Mouse (Mus musculus): ENCODE results near the gene Kat8. TPM values are rescaled to one million over a fixed set of nuclear protein-coding genes. Genes with fewer than 3 reads are reported as not detected.
A peak's percentile ranks its signal among the peaks of the same experiment; 100 is the strongest.

The Kat8 gene
- polyA plus RNA-seq, 1 experiment from 2014 or later, result 52.3 TPM

DNA sequence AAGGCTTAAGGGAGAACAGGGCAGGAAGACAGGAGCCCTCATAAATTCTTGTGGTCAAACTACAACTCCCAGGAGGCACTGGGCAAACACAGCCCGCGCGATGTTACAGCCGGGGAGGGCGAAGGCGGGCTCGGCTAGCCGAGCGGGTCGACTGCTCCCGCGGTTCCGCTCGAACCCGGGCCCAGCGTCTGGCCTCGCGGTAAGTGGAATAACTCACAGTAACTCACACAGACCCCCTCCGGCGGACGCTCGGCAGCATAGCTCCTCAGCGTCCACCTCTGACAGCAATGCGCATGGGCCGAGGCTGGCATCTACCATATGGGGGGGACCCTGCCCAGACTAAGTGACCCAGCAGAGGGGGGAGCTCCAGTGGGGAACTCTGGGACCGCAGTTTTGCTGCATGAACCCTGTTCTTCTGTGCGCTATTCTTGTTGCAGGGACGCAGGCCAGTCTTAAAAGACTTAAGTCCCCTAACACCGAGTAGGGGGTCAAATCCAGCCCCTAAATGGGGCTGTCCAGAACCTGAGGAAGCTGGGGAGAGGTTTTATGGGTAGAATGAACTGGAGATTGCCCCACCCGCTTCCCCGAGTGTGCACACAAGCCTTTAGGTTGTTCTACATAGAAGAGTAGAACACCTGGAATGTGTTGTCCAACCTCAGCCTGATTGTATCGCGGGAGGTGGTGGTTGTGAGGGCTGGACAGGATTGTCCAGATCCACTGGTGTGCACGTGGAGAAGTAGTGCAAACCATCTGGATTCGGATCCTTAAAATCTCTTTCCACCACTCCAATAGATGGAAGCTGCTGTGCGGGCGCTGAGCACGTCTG, 8.1 kb upstream of the Kat8 start, which contains the start of gene Bckdk:
Gene Bckdk (plus strand): TSS at position 112 of the 826 bp plus-strand sequence.
- DNase-seq (ENCODE audit: low spot score) (peak; percentile 85), ATAC-seq (ENCODE audit: insufficient read depth, low FRiP score, low TSS enrichment) (peak; percentile 87)
- no peak within 1 kb of the TSS for H3K27ac ChIP-seq (ENCODE audit: low read depth, low read length)
- WGBS, result 8% methylated on average over 38 of the region's 38 CpGs
- no peaks in the 10 kb centered on the region for H3K9me3 ChIP-seq (ENCODE audit: control insufficient read depth, low read length)
- no peaks in the 10 kb centered on the region for H3K27me3 ChIP-seq (ENCODE audit: control insufficient read depth, insufficient read depth, low read length)
- 0 out of 2 replicates have a peak, but pooled peaks cover 6% of the 10 kb centered on the region for H3K4me1 ChIP-seq (ENCODE audit: control insufficient read depth, insufficient read depth, low read length)
- peak within 1 kb of the TSS; percentile 74 for H3K4me3 ChIP-seq (ENCODE audit: low read depth, low read length)
- peaks cover 10% of the 10 kb centered on the region for H3K36me3 ChIP-seq (ENCODE audit: control insufficient read depth, insufficient read depth, low read length)
- H3K4me2 ChIP-seq (ENCODE audit: low read depth), result peak within 1 kb of the TSS; percentile 71
- peak within 1 kb of the TSS; percentile 93 for H3K9ac ChIP-seq (ENCODE audit: low read length)

- ATAC-seq (ENCODE audit: insufficient read depth, low FRiP score, low TSS enrichment), result no peak
- no peaks in the 10 kb centered on the region for H3K27me3 ChIP-seq (ENCODE audit: control insufficient read depth, insufficient read depth, low read length)
- no peak overlapping the region for H3K27ac ChIP-seq (ENCODE audit: low read depth, low read length)
- H3K36me3 ChIP-seq (ENCODE audit: control insufficient read depth, insufficient read depth, low read length), result peaks cover 10% of the 10 kb centered on the region
- H3K9ac ChIP-seq (ENCODE audit: low read length), result no peak overlapping the region; the same call in 1 of the 2 replicates
- H3K9me3 ChIP-seq (ENCODE audit: control insufficient read depth, low read length), result no peaks in the 10 kb centered on the region
- WGBS, result 95% methylated on average over 12 of the region's 12 CpGs
- 0 out of 2 replicates have a peak, but pooled peaks cover 8% of the 10 kb centered on the region for H3K4me1 ChIP-seq (ENCODE audit: control insufficient read depth, insufficient read depth, low read length)
- H3K4me2 ChIP-seq (ENCODE audit: low read depth), result no peak overlapping the region
- H3K4me3 ChIP-seq (ENCODE audit: low read depth, low read length), result no peak overlapping the region
- DNase-seq (ENCODE audit: low spot score), result no peak
Measured at GRCm38 (mm10) chr7:127907939-127908338, 4.4 kb upstream of the Kat8 start.

DNA sequence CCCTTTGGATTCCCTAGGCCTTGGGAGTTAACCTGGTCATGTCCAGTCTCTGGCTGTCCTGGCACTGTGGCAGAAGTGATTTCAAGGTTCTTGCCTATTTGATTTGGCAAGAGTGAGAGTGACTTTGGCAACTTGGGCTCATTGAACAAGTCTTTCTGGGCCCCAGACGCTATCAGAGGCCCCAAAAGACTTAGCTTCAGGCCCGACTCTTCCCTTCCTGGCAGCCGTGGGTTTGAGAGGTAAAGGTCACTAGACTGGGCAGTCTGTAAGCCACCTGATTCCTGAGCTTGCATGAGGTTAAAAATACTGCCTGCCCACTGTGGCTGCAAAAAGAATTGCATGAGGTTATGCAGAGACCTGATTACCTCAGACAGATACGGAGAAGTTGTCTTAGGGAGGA, 3.7 kb upstream of the Kat8 start:
- Histone ChIP-seq H3K27ac (ENCODE audit: low read depth, low read length) (no peak overlapping the region), H3K4me2 (ENCODE audit: low read depth) (no peak overlapping the region), H3K36me3 (ENCODE audit: control insufficient read depth, insufficient read depth, low read length) (peaks cover 10% of the 10 kb centered on the region), H3K9ac (ENCODE audit: low read length) (no peak overlapping the region), H3K4me1 (ENCODE audit: control insufficient read depth, insufficient read depth, low read length) (0 out of 2 replicates have a peak, but pooled peaks cover 12% of the 10 kb centered on the region), H3K27me3 (ENCODE audit: control insufficient read depth, insufficient read depth, low read length) (no peaks in the 10 kb centered on the region), H3K4me3 (ENCODE audit: low read depth, low read length) (no peak overlapping the region), H3K9me3 (ENCODE audit: control insufficient read depth, low read length) (no peaks in the 10 kb centered on the region)
- ATAC-seq (ENCODE audit: insufficient read depth, low FRiP score, low TSS enrichment), result no peak
- no peak for DNase-seq (ENCODE audit: low spot score)
- 95% methylated on average over 4 of the region's 4 CpGs for WGBS

DNA sequence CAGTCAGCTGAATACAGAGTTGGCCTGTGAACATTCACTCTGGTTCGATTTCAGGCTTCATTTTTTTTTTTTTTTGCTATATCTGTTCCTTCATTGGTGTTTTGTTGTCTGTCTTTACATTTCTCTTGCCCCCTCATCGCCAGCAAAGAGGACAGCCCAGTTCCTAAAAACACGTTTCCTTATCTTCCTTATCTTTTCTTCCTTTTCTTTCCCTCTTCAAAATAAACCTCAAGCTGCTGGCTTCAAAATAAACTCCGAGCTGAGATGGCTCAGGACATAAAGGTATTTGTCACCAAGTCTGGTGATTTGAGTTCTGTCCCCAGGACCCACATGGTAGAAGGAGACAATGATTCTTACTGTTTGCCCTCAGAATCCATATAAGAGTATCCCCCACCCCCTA, 622 bp downstream of the Kat8 start:
- peaks cover 10% of the 10 kb centered on the region for H3K36me3 ChIP-seq (ENCODE audit: control insufficient read depth, insufficient read depth, low read length)
- no peak overlapping the region for H3K27ac ChIP-seq (ENCODE audit: low read depth, low read length)
- H3K27me3 ChIP-seq (ENCODE audit: control insufficient read depth, insufficient read depth, low read length), result no peaks in the 10 kb centered on the region
- no peaks in the 10 kb centered on the region for H3K9me3 ChIP-seq (ENCODE audit: control insufficient read depth, low read length)
- peak overlapping the region; percentile 70 for H3K4me2 ChIP-seq (ENCODE audit: low read depth)
- DNase-seq (ENCODE audit: low spot score) (no peak), ATAC-seq (ENCODE audit: insufficient read depth, low FRiP score, low TSS enrichment) (no peak)
- WGBS, result 24% methylated on average over 4 of the region's 4 CpGs
- 0 out of 2 replicates have a peak, but pooled peaks cover 6% of the 10 kb centered on the region for H3K4me1 ChIP-seq (ENCODE audit: control insufficient read depth, insufficient read depth, low read length)
- peak overlapping the region; percentile 65 for H3K9ac ChIP-seq (ENCODE audit: low read length)
- H3K4me3 ChIP-seq (ENCODE audit: low read depth, low read length), result peak overlapping the region; percentile 88

DNA sequence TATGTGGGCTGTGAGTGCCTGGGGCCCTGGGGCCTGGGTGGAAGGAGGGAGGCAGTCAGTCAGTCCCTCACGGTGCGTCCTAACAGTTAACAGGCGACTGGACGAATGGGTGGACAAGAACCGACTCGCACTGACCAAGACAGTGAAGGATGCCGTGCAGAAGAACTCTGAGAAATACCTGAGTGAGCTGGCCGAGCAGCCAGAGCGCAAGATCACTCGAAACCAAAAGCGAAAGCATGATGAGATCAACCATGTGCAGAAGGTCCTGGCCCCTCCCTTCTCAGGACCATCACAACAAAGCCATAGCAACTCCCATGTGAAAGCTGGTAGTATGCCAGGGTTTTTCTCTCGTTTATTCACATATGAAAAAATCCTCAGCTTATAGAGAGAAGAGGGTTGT, 3.0 kb downstream of the Kat8 start:
- ATAC-seq (ENCODE audit: insufficient read depth, low FRiP score, low TSS enrichment), result no peak
- Histone ChIP-seq H3K27me3 (ENCODE audit: control insufficient read depth, insufficient read depth, low read length) (no peaks in the 10 kb centered on the region), H3K27ac (ENCODE audit: low read depth, low read length) (no peak overlapping the region), H3K4me2 (ENCODE audit: low read depth) (no peak overlapping the region), H3K4me1 (ENCODE audit: control insufficient read depth, insufficient read depth, low read length) (0 out of 2 replicates have a peak, but pooled peaks cover 6% of the 10 kb centered on the region), H3K9me3 (ENCODE audit: control insufficient read depth, low read length) (no peaks in the 10 kb centered on the region), H3K9ac (ENCODE audit: low read length) (no peak overlapping the region), H3K36me3 (ENCODE audit: control insufficient read depth, insufficient read depth, low read length) (peaks cover 3% of the 10 kb centered on the region; the same call in 1 of the 2 replicates), H3K4me3 (ENCODE audit: low read depth, low read length) (no peak overlapping the region)
- no peak for DNase-seq (ENCODE audit: low spot score)
- 93% methylated on average over 12 of the region's 12 CpGs for WGBS

DNA sequence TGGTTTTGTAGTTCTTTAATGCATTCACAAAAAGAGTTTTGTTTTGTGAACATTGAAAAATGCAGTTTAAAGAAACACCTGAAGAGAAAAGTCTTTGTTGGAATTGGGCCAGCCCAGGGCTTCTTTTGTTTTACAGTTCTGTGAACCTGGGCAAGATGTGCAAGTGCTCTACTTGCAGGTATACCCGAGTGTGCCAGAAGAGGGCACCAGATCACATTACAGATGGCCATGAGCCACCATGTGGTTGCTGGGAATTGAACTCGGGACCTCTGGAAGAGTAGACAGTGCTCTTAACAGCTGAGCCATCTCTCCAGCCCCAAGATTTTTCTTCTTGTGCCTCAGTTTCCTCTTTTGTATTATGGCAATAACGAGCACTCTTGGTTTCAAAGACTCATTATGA, 5.9 kb downstream of the Kat8 start:
- Histone ChIP-seq H3K9me3 (ENCODE audit: control insufficient read depth, low read length) (no peaks in the 10 kb centered on the region), H3K27me3 (ENCODE audit: control insufficient read depth, insufficient read depth, low read length) (no peaks in the 10 kb centered on the region), H3K4me3 (ENCODE audit: low read depth, low read length) (no peak overlapping the region), H3K4me1 (ENCODE audit: control insufficient read depth, insufficient read depth, low read length) (0 out of 2 replicates have a peak, but pooled peaks cover under 1% of the 10 kb centered on the region), H3K27ac (ENCODE audit: low read depth, low read length) (no peak overlapping the region), H3K9ac (ENCODE audit: low read length) (no peak overlapping the region), H3K4me2 (ENCODE audit: low read depth) (no peak overlapping the region), H3K36me3 (ENCODE audit: control insufficient read depth, insufficient read depth, low read length) (peaks cover 3% of the 10 kb centered on the region; the same call in 1 of the 2 replicates)
- 56% methylated on average over 3 of the region's 3 CpGs for WGBS
- DNase-seq (ENCODE audit: low spot score) (peak; percentile 50), ATAC-seq (ENCODE audit: insufficient read depth, low FRiP score, low TSS enrichment) (no peak)

GRCm38 (mm10) chr7:127919290-127919689, 7.0 kb downstream of the Kat8 start:
- DNase-seq (ENCODE audit: low spot score) (peak; percentile 31), ATAC-seq (ENCODE audit: insufficient read depth, low FRiP score, low TSS enrichment) (no peak)
- Histone ChIP-seq H3K4me2 (ENCODE audit: low read depth) (no peak overlapping the region), H3K27ac (ENCODE audit: low read depth, low read length) (no peak overlapping the region), H3K9me3 (ENCODE audit: control insufficient read depth, low read length) (no peaks in the 10 kb centered on the region), H3K27me3 (ENCODE audit: control insufficient read depth, insufficient read depth, low read length) (no peaks in the 10 kb centered on the region), H3K9ac (ENCODE audit: low read length) (no peak overlapping the region), H3K4me1 (ENCODE audit: control insufficient read depth, insufficient read depth, low read length) (no peaks in the 10 kb centered on the region), H3K36me3 (ENCODE audit: control insufficient read depth, insufficient read depth, low read length) (peaks cover 3% of the 10 kb centered on the region; the same call in 1 of the 2 replicates), H3K4me3 (ENCODE audit: low read depth, low read length) (no peak overlapping the region)
- WGBS, result 76% methylated on average over 7 of the region's 7 CpGs

DNA sequence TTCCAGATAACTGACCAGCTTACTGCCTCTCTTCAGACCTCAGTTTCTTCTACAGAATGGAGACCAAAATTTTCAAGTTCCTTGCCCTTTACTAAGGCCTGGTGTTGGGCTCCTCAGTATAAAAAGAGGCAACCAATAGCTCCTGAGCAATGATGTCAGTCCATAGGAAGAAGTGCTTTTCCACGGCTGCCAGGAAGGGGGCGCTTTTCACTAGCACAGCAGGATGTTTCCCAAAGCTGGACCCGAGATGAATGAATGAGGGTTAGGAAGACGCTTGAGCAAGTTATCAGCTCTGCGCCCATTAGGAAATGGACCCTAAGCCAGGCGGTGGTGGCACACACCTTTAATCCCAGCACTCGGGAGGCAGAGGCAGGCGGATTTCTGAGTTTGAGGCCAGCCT, 9.2 kb downstream of the Kat8 start:
- no peak overlapping the region for H3K9ac ChIP-seq (ENCODE audit: low read length)
- 70% methylated on average over 8 of the region's 8 CpGs for WGBS
- DNase-seq (ENCODE audit: low spot score) (no peak), ATAC-seq (ENCODE audit: insufficient read depth, low FRiP score, low TSS enrichment) (no peak)
- H3K4me1 ChIP-seq (ENCODE audit: control insufficient read depth, insufficient read depth, low read length), result no peaks in the 10 kb centered on the region
- H3K4me3 ChIP-seq (ENCODE audit: low read depth, low read length), result no peak overlapping the region
- no peak overlapping the region for H3K4me2 ChIP-seq (ENCODE audit: low read depth)
- no peaks in the 10 kb centered on the region for H3K27me3 ChIP-seq (ENCODE audit: control insufficient read depth, insufficient read depth, low read length)
- H3K27ac ChIP-seq (ENCODE audit: low read depth, low read length), result no peak overlapping the region
- no peaks in the 10 kb centered on the region for H3K9me3 ChIP-seq (ENCODE audit: control insufficient read depth, low read length)
- H3K36me3 ChIP-seq (ENCODE audit: control insufficient read depth, insufficient read depth, low read length), result peaks cover 3% of the 10 kb centered on the region; the same call in 1 of the 2 replicates
